Mouse (Mus musculus) myocyte (in vitro differentiated cells): Measurements from ENCODE around the gene Tmem232.

ENCODE experiments used
- E2F4 ChIP-seq: IDR thresholded peaks from one replicate; pipeline ENCODE4 v1.6.1; 2011; ENCODE audit warnings: mild to moderate bottlenecking, control low read depth, moderate library complexity; ENCODE audit not compliant: insufficient read depth
- MAX ChIP-seq: IDR thresholded peaks from one replicate; pipeline ENCODE4 v1.6.1; 2011; ENCODE audit warnings: low read depth, mild to moderate bottlenecking, control low read depth
- MYOG ChIP-seq, 3 experiments: IDR thresholded peaks; one replicate each; pipeline ENCODE4 v1.6.1; 2011; ENCODE audit warnings: control low read depth in 2 of 3, low read depth in 2 of 3, mild to moderate bottlenecking in 2 of 3; ENCODE audit not compliant: insufficient read length in 2 of 3, control insufficient read depth in 1 of 3, insufficient read depth in 1 of 3
- POLR2A ChIP-seq: IDR thresholded peaks from one replicate; pipeline ENCODE4 v1.6.1; 2011; ENCODE audit warnings: low read depth, mild to moderate bottlenecking, control low read depth, moderate library complexity; ENCODE audit not compliant: insufficient read length
- POLR2AphosphoS2 ChIP-seq: IDR thresholded peaks from one replicate; pipeline ENCODE4 v1.6.1; 2011; ENCODE audit warnings: low read depth, control low read depth; ENCODE audit not compliant: insufficient read length
- TCF12 ChIP-seq: IDR thresholded peaks from one replicate; pipeline ENCODE4 v1.6.1; 2011; ENCODE audit warnings: mild to moderate bottlenecking, control low read depth; ENCODE audit not compliant: poor library complexity, insufficient read depth, severe bottlenecking
- TCF3 ChIP-seq: IDR thresholded peaks from one replicate; pipeline ENCODE4 v1.6.1; 2011; ENCODE audit warnings: low read depth, control low read depth; ENCODE audit not compliant: insufficient read length
- USF1 ChIP-seq: IDR thresholded peaks from one replicate; pipeline ENCODE4 v1.6.1; 2011; ENCODE audit warnings: low read depth, mild to moderate bottlenecking, control low read depth, moderate library complexity

GRCm38 (mm10) chr17:65320623-65321022 is 220.0 kb downstream of the Tmem232 start:
- no peak for TF ChIP-seq TCF12
- TF ChIP-seq TCF3, result no peak
- no peak for TF ChIP-seq POLR2A
- no peak for TF ChIP-seq MAX
- no peak for TF ChIP-seq POLR2AphosphoS2
- no peak for TF ChIP-seq USF1
- TF ChIP-seq MYOG (IDR thresholded peaks at IDR 0.05; ENCODE audit: control insufficient read depth in 1 of 3, insufficient read depth in 1 of 3, insufficient read length in 2 of 3, low read depth in 2 of 3), result no peak
- no peak for TF ChIP-seq E2F4
